Mouse (Mus musculus) heart, embryonic 16.5 days (tissue): ENCODE results near the gene Mars2. TPM values are rescaled to one million over a fixed set of nuclear protein-coding genes. Genes with fewer than 3 reads are reported as not detected.

Experiments
- ATAC-seq: fragments of 200-750 bp; cut with Nextera tagmentation; replicated peaks from 2 replicates; pipeline ENCODE4 v1.8.0; 2017; ENCODE audit warnings: moderate number of reproducible peaks; ENCODE audit not compliant: insufficient read depth, low FRiP score; ENCODE audit errors: extremely low read depth
- H3K27ac ChIP-seq: fragments of 300-500 bp; sonication (generic); 2 replicates; pipeline ENCODE4 v1.5.1; 2014; ENCODE audit warnings: mild to moderate bottlenecking, low read length, control low read depth, moderate library complexity
- H3K27me3 ChIP-seq: fragments of 300-500 bp; sonication (generic); 2 replicates; pipeline ENCODE4 v1.6.1; 2014; ENCODE audit warnings: low read length, mixed read lengths; ENCODE audit not compliant: control insufficient read depth, insufficient read depth
- H3K36me3 ChIP-seq: fragments of 300-500 bp; sonication (generic); 2 replicates; pipeline ENCODE4 v1.6.1; 2014; ENCODE audit not compliant: control insufficient read depth, insufficient read depth
- H3K4me1 ChIP-seq: fragments of 300-500 bp; sonication (generic); 2 replicates; pipeline ENCODE4 v1.6.1; 2014; ENCODE audit warnings: low read length, mixed read lengths; ENCODE audit not compliant: control insufficient read depth, insufficient read depth
- H3K4me2 ChIP-seq: fragments of 300-500 bp; sonication (generic); 2 replicates; pipeline ENCODE4 v1.6.1; 2014; ENCODE audit warnings: low read depth, mild to moderate bottlenecking, control low read depth, low read length
- H3K4me3 ChIP-seq: fragments of 300-500 bp; sonication (generic); 2 replicates; pipeline ENCODE4 v1.5.1; 2014; ENCODE audit warnings: mild to moderate bottlenecking, control low read depth, low read length
- H3K9ac ChIP-seq: fragments of 300-500 bp; sonication (generic); 2 replicates; pipeline ENCODE4 v1.6.1; 2014; ENCODE audit warnings: low read length, control low read depth
- H3K9me3 ChIP-seq: fragments of 300-500 bp; sonication (generic); replicated peaks from 2 replicates; pipeline ENCODE4 v1.6.1; 2016; ENCODE audit warnings: low read length; ENCODE audit not compliant: control insufficient read depth
- WGBS: fragments of 180-500 bp; shearing (Covaris S2); extraction: QIAGEN DNeasy Blood & Tissue Kit; methylation state at CpG from one replicate; pipeline ENCODE4 v1.1.7; 2014; 5-methylcytosine and 5-hydroxymethylcytosine counted together
- polyA plus RNA-seq: library from polyadenylated mRNA; unstranded; fragments of >200 nt; fragmentation: Nextera tagmentation; extraction: Ambion mirVana; gene quantifications from 2 replicates; pipeline ENCODE4 v1.2.1, GENCODE M21; 2015

The Mars2 gene
- polyA plus RNA-seq, 1 experiment from 2014 or later, result 3.8 TPM

DNA sequence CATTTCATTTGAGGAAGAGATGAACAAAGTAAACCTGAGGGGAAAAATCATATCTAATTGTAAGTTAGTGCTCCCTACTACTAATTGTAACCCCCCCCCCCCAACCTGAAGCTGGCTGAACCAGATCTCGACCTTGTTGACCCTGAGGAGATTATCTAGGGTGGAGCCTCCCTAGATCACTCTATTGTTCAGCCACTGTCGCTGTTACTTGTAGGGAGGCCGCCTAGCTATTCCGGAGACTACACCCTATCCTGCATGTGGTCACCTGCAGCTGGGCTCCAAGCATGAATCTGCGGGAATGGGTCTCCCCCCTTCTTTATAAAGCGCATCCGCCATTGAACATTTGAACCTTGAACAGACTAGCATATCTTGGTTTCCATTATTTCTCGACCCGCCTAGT lies 42.1 kb downstream of the Mars2 start:
- H3K4me2 ChIP-seq, result no peak overlapping the region
- H3K27me3 ChIP-seq, result no peaks in the 10 kb centered on the region
- ATAC-seq, result no peak
- no peak overlapping the region for H3K9ac ChIP-seq
- no peak overlapping the region for H3K4me3 ChIP-seq
- no peak overlapping the region for H3K27ac ChIP-seq
- H3K4me1 ChIP-seq, result no peaks in the 10 kb centered on the region
- H3K9me3 ChIP-seq, result no peaks in the 10 kb centered on the region
- 72% methylated on average over 9 of the region's 9 CpGs for WGBS
- H3K36me3 ChIP-seq, result no peaks in the 10 kb centered on the region

Other genes with a start within 250 kb of the Mars2 start
- gene Sf3b1, start 209.7 kb upstream of the Mars2 start, polyA plus RNA-seq, result 194 and 202 TPM in 2 replicates
- 18.7 and 20.3 TPM in 2 replicates for gene Coq10b, start 184.4 kb upstream of the Mars2 start, polyA plus RNA-seq
- 276 and 289 TPM in 2 replicates for gene Hspe1, start 149.0 kb upstream of the Mars2 start, polyA plus RNA-seq
- gene Hspd1, start 148.9 kb upstream of the Mars2 start, polyA plus RNA-seq, result 491 and 512 TPM in 2 replicates
- gene Mob4, start 105.9 kb upstream of the Mars2 start, polyA plus RNA-seq, result 113 and 127 TPM in 2 replicates
- gene Rftn2, start 10.4 kb upstream of the Mars2 start, polyA plus RNA-seq, result 10.3 and 11.2 TPM in 2 replicates
- gene Boll, start 126.3 kb downstream of the Mars2 start, polyA plus RNA-seq, result 0.21 TPM in 2 replicates
- gene Plcl1, start 168.7 kb downstream of the Mars2 start, polyA plus RNA-seq, result 1.1 and 1.2 TPM in 2 replicates